Mouse (Mus musculus): ENCODE data around the gene Zgrf1.

Zgrf1 gene

DNA sequence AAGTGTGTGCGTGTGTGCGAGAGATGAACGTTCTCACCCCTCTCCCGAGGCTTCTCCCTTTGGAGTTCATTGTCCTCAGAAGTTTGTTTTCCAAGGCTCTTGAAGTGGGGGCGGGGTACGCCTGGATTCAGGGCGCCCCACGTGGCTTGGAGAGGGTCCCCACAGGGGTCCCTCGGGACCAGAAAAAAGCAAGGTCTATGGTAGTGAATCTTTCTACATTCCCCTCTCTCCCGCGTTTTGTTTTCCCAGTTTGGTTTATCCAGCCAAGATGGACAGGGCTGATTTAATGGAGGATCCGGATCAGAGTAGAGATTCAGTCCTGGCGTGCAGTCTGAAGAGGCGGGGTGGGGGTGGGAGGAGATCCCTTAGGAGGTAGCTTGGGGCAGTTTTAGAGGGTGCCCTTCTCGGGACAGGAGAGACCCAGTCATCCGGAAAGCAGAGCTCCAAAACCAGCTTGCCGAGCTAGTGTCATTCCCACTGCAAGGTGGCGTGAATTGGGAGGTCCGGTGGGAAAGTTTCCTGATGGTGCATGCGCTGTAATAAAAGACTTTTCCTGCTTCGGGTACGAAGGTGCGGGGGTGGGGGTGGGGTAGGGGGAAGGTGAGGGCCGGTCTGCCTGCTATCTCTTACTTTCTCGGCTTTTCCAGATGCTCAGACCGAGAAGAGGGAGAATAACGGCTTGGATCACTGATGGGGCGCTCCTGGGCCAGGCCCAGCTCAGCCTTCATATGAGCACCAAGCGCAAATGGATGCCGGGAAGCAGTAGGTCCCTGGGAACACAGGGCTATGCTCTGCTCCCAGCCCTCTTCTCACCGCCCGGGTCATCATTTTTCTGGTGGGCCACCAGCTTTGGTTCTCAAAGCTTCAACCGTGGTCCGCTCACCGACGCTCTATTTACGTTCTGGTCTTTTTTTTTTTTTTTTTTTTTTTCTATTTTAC is 87.7 kb downstream of the Zgrf1 start:
- DNase-seq: no peak

DNA sequence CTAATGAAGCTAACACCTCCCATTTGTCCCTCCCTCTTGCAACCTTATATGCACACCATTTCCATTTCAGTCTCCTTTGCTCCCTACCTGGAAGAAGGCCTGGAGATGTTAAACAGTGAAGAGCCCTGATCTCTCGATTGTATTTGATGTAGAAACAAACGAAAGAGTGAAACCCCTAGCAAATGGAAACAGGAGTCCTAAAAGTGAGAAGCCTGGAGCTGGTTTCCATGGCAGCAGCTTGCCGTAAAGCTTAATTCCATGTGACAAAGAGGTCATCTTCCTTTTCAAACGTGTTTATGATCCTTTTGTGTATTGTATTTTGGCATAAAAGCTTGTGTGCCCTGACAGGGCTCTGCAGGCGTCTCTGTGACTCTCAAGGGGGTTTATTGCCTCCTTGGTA is 88.9 kb downstream of the Zgrf1 start:
- DNase-seq: no peak

DNA sequence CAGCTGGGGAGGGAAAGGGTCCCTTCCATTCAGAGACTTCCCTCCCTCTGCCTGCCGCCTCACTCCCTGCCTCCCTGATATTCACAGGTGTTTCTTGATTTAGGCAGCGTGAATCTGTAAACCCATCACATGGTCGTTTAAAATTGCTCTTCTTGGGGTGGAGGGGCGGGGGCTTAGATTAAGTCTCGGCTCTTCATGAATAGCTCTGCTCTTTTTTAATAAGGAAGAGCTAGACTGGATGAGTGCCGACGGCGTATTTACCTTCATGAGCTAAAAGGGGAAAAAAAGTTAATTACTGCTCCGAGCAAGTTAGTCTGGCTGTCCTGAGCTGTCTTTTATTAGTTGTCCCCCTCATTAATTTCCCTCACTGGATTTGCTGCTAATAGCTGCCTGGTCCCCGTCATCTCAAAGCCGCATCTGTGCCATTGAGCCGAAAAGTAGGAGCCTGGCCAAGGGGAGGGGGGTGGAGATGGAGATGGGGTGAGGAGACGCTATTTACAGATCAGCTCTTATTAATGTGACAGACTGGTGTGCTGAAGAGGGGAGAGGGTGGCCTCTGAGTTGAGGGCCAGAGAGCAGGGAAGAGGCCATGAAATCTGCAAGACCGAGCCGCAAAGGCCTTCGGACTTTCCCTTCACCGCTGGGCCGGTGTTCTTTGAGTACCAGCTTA is 93.0 kb downstream of the Zgrf1 start:
- no peak for DNase-seq

DNA sequence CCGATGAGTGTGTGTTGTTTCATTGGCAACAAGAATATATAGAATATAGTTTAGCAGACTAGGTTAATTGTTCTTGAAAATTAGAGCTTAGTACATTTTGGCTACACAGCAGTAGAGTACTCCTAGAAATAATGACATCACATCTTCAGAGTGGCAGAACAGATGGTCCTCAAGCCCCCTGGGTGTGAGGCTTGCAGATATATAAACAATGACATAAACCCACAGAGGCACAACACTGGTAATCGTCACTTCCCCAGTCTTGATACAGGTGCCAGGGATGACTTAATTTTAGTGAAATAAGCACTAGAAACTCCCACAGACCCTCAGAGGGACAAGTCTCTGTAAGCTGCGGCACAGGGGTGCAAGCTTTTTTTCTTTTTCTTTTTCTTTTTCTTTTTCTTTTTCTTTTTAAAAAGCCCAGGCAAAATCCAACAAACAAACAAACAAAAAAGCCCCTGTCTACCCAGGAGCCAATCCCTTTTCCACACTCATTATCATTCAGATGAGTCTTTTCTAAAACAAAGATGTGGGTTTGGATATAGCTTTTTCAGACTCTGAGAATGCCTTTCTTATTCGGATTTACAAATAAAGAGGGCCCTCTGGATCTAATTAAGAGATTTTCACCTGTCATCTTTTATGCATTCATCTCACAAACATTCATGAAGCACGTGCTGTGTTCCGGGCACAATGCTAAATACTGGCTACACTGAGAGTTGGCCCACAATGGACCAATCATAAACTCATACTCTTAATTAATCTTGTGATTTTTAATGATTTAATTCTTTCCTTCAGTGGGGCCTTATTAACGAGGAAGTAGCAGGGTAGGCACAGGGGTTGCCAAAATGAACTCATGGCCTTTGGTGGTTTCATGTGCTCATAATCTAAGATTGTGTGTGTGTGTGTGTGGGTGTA is 98.7 kb downstream of the Zgrf1 start:
- DNase-seq: no peak

DNA sequence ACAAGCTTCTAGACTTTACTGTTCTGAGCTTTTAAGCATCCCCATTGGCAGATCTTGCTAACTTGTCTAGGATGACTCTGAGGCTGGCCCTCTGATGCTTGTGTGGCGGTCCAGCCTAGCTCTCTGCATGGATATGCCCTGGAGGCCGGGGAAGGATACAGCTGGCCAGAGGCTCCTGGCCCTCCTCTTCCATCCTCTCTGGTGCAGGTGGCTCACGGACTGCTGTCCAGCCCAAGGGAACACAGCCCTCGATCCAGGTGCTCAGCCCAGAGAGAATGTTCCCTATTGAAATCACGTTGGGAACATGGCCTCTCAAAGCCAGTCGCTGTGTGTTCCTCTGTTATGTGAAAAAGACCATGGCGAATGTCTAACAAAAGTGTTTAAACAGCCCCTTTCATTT is 107.4 kb downstream of the Zgrf1 start:
- DNase-seq: no peak

DNA sequence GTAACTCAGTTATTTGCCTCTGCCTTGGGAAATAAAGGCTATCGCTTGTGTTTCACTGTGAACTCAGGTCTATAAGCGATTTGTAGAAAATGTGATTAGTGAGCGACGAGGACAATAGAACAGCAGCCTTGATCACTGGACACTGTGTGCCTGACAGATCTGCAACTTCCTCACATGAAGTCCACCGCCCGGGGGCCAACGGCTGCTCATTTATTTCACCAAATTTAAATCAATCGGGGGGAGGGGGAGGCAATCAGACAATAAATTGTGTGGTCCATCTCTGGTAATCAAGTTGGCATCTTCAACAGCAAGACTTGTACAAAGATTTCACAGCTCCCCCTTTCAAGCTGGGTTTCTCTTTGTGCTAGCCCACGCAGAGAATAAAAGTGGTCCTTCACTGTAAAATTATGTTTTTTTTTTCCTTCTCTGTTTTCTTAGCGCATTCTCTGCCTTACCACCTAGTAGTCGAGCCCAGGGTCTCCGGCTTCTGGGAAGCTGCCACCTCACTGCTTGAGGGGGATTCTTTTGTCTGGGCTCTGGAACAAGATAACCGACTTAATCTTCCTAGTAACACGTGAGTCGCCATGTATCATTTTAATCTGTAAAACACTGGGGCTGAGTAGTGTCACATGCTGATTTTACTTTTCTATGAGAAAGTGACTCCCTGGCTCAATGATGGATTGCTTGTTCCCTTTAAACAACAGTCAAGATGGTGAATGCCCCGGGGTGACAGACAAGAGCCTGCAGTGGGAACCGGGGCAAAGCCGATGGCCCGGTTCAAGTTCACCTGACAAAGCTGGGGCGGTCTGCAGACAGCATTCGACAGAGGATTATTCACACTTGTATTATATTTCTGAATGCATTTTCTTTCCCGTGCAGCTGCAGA is 108.6 kb downstream of the Zgrf1 start:
- DNase-seq: no peak
